Mouse (Mus musculus) ZHBTc4 (cell line): ENCODE results near the gene Hspa8.
A peak's percentile ranks its signal among the peaks of the same experiment; 100 is the strongest.

Experiments used
- DNase-seq: peaks from one replicate; pipeline ENCODE4 v3.0.0-alpha.2; 2011; ENCODE audit warnings: low read depth, low spot score

The Hspa8 gene

GRCm38 (mm10) chr9:40808061-40808906 lies 7.5 kb downstream of the Hspa8 start:
- DNase-seq, result peak; percentile 56

- DNase-seq, result no peak
These were observed 8.1 kb downstream of the Hspa8 start for GRCm38 (mm10) chr9:40808907-40809280.

GRCm38 (mm10) chr9:40811860-40812259 lies 11.1 kb downstream of the Hspa8 start:
- peak; percentile 90 for DNase-seq

- DNase-seq, result no peak
These were observed 13.3 kb downstream of the Hspa8 start for GRCm38 (mm10) chr9:40814060-40814459.

- DNase-seq, result no peak
These were observed 16.7 kb downstream of the Hspa8 start for GRCm38 (mm10) chr9:40817325-40818028.

GRCm38 (mm10) chr9:40825601-40826000 lies 24.8 kb downstream of the Hspa8 start:
- no peak for DNase-seq

GRCm38 (mm10) chr9:40827366-40827765 lies 26.6 kb downstream of the Hspa8 start:
- no peak for DNase-seq

- DNase-seq, result peak; percentile 82
These were observed 33.8 kb downstream of the Hspa8 start for GRCm38 (mm10) chr9:40834569-40834968.

- DNase-seq, result peak; percentile 55
These were observed 35.9 kb downstream of the Hspa8 start for GRCm38 (mm10) chr9:40836681-40837080.

GRCm38 (mm10) chr9:40839662-40840061 lies 38.9 kb downstream of the Hspa8 start:
- no peak for DNase-seq

- DNase-seq, result no peak
These were observed 50.7 kb downstream of the Hspa8 start for GRCm38 (mm10) chr9:40851515-40851914.

GRCm38 (mm10) chr9:40858461-40859160 lies 57.8 kb downstream of the Hspa8 start:
- no peak for DNase-seq

GRCm38 (mm10) chr9:40859196-40859595 lies 58.4 kb downstream of the Hspa8 start:
- DNase-seq, result peak; percentile 47
